Mouse (Mus musculus) lung, adult 2 months (tissue): ENCODE results near the gene Fdps. TPM values are rescaled to one million over a fixed set of nuclear protein-coding genes. Genes with fewer than 3 reads are reported as not detected.

ENCODE experiments used
- DNase-seq: peaks from one replicate; pipeline ENCODE4 v3.0.0; 2022
- H3K4me1 ChIP-seq: fragments of 200-500 bp; 2 replicates; pipeline ENCODE4 v1.6.1; 2011; ENCODE audit warnings: low read length; ENCODE audit not compliant: control insufficient read depth, insufficient read depth
- H3K4me3 ChIP-seq: fragments of 200-500 bp; replicated peaks from 2 replicates; pipeline ENCODE3; 2011; ENCODE audit warnings: low read depth, mild to moderate bottlenecking, control low read depth, low read length; ENCODE audit errors: extremely low read depth
- CTCF ChIP-seq: fragments of 200-500 bp; IDR thresholded peaks from 2 replicates; pipeline ENCODE4 v1.5.1; 2011; ENCODE audit warnings: mild to moderate bottlenecking, low read length, control low read depth; ENCODE audit not compliant: insufficient read depth
- POLR2A ChIP-seq: fragments of 200-500 bp; IDR thresholded peaks from 2 replicates; pipeline ENCODE4 v1.6.1; 2011; ENCODE audit warnings: low read depth, mild to moderate bottlenecking, control low read depth, low read length, borderline replicate concordance; ENCODE audit errors: extremely low read depth
- WGBS: fragments of 180-500 bp; shearing (Covaris S2); methylation state at CpG from one replicate; pipeline ENCODE4 v1.1.7; 2018; 5-methylcytosine and 5-hydroxymethylcytosine counted together
- polyA plus RNA-seq: library from polyadenylated mRNA; depleted of rRNA; stranded (reverse); fragments of >200 nt; gene quantifications from 2 replicates; pipeline ENCODE4 v1.2.3, GENCODE M21; 2012

The Fdps gene
- polyA plus RNA-seq, 1 experiment = 128 TPM

GRCm38 (mm10) chr3:89106881-89107280 is 5.1 kb upstream of the Fdps start:
- Histone ChIP-seq H3K4me3 (no peak overlapping the region), H3K4me1 (no peaks in the 10 kb centered on the region)
- TF ChIP-seq CTCF (no peak), POLR2A (no peak)
- no peak for DNase-seq

GRCm38 (mm10) chr3:89103291-89103595 is 1.5 kb upstream of the Fdps start:
- H3K4me3 ChIP-seq = no peak overlapping the region
- 46% methylated on average over 4 of the region's 4 CpGs for WGBS
- no peak for DNase-seq
- peaks cover 3% of the 10 kb centered on the region for H3K4me1 ChIP-seq
- TF ChIP-seq CTCF (no peak), POLR2A (no peak)

GRCm38 (mm10) chr3:89102495-89103290 is 934 bp upstream of the Fdps start:
- TF ChIP-seq CTCF = no peak
- no peak for TF ChIP-seq POLR2A
- Histone ChIP-seq H3K4me3 (no peak overlapping the region), H3K4me1 (peaks cover 3% of the 10 kb centered on the region)
- no peak for DNase-seq
- WGBS = 56% methylated on average over 12 of the region's 12 CpGs

- WGBS = under 1% methylated on average over 19 of the region's 19 CpGs
- no peak for DNase-seq
- TF ChIP-seq POLR2A (no peak), CTCF (no peak)
- peaks cover 3% of the 10 kb centered on the region for H3K4me1 ChIP-seq
- peak overlapping the region; percentile 78 for H3K4me3 ChIP-seq
Observed at GRCm38 (mm10) chr3:89101459-89101811, 324 bp downstream of the Fdps start.

- Histone ChIP-seq H3K4me1 (peaks cover 3% of the 10 kb centered on the region), H3K4me3 (peak within 1 kb of the TSS; percentile 78)
- DNase-seq = no peak
- WGBS = 20% methylated on average over 7 of the region's 7 CpGs
- TF ChIP-seq CTCF = no peak
Observed at GRCm38 (mm10) chr3:89100811-89101210, 948 bp downstream of the Fdps start, which contains the start of gene Gm43738. Gene Gm43738, minus strand, starts transcription at chr3:89101099.

- TF ChIP-seq POLR2A (no peak), CTCF (no peak)
- Histone ChIP-seq H3K4me3 (no peak overlapping the region), H3K4me1 (peaks cover 6% of the 10 kb centered on the region)
- DNase-seq = no peak
- WGBS = 77% methylated on average over 10 of the region's 10 CpGs
Observed at GRCm38 (mm10) chr3:89094021-89094420, 7.7 kb downstream of the Fdps start.

- peak within 1 kb of the TSS; percentile 48 for H3K4me3 ChIP-seq
- TF ChIP-seq POLR2A = peak; percentile 45; the same call in 1 of the 2 replicates
- no peak for TF ChIP-seq CTCF
- WGBS = 4% methylated on average over 18 of the region's 18 CpGs
- H3K4me1 ChIP-seq = peaks cover 11% of the 10 kb centered on the region
- peak; percentile 76 for DNase-seq
Observed at GRCm38 (mm10) chr3:89093175-89093574, 8.6 kb downstream of the Fdps start, which contains the start of gene Rusc1. Gene Rusc1, minus strand, starts transcription at chr3:89093311.

GRCm38 (mm10) chr3:89092509-89093090 is 9.2 kb downstream of the Fdps start:
- DNase-seq = no peak
- TF ChIP-seq POLR2A (no peak), CTCF (no peak)
- WGBS = 47% methylated on average over 11 of the region's 11 CpGs
- peak overlapping the region; percentile 48 for H3K4me3 ChIP-seq
- H3K4me1 ChIP-seq = peaks cover 13% of the 10 kb centered on the region

- DNase-seq = no peak
- Histone ChIP-seq H3K4me3 (no peak overlapping the region), H3K4me1 (peaks cover 13% of the 10 kb centered on the region)
- WGBS = 27% methylated on average over 20 of the region's 20 CpGs
- TF ChIP-seq POLR2A (no peak), CTCF (no peak)
Observed at GRCm38 (mm10) chr3:89091811-89092508, 9.8 kb downstream of the Fdps start.
